Mouse (Mus musculus) retina, postnatal 1 day (tissue): ENCODE data around the gene AA986860.

Experiments used
- DNase-seq: peaks from one replicate; pipeline ENCODE4 v3.0.0-alpha.2; 2012

The AA986860 gene

DNA sequence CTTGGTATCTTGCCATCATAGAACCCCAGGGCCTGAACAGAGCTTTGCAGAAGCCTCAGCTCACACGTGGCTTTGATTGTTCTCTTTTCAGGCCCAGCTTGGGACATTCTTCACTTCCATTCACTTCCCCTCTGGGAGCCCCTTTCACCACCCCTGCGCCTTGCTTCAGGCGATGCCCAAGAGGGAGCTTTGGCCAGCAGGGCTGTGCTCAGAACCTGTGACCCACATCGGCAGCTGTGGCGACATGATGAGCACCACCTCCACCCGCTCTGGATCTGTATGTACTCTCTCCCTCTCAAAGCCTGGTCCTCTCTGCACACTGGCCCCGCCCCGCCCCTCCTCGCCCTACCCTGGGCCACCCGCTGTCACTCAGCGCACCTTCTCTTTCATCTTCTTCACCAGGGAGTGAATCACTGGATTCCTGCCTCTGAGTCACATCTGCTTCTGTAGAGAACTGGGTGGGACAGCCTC lies 5.7 kb downstream of the AA986860 start:
- peak; percentile 17 for DNase-seq

DNA sequence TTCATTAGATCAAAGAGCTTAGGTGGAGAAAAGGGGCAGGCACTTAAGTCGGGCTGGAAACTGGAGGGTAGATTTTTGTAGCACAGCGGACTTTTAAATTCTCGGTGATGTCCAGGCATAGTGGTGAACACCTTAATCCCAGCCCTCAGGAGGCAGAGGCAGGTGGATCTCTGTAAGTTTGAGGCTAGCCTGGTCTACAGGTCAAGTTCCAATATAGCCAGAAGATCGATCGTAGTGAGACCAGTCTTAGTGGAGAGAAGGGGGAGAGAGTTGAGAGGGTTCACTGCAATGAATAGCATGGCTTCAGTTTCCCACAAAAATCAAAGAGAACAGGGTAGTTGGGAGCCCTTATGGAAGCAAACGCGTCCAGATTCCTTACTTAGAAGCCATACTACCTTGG lies 6.1 kb downstream of the AA986860 start:
- no peak for DNase-seq

DNA sequence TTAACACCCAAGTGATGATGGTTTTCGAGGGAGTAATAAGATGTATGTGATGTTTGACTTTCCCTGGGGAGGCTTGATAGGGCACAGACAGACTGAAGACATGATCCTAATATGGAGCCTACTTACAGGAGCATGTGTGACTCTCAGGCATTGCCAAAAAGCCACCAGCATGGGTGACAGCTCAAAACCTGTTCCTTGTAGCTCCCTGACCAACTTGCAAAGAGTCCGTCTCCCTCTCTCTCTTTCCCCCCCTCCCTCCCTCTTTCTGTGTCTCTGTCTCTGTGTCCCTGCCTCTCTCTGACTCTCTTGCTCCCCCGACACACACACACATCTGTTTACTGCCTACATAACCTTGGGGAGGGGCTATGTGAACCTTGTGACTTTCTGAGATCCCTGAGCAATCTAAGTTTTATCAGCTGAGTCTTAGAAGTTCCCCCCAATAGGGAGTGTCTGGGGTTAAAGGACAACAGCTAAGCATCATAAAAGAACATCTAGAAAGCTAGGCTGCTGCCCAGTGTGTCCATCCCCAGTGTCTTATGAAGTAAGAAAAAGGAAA lies 6.9 kb downstream of the AA986860 start:
- DNase-seq, result no peak

DNA sequence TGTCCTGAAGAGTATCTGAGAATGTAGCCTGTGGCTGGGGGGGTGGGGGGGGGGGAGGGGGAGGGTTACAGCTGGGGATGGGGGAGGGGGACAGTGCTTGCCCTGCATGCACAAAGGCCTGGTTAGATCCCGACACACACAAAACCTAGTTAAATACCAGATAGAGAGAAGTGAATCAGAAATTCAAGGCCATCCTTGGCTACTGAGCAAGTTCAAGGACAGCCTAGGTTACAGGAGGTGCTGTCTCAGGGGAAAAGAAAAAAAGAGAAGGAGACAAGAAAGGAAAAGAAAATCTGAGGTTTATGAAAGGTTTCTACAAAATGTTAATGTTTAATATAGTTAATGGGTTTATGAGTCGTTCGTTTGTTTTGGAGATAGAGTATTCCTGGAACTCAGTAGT lies 7.9 kb downstream of the AA986860 start:
- DNase-seq, result no peak

DNA sequence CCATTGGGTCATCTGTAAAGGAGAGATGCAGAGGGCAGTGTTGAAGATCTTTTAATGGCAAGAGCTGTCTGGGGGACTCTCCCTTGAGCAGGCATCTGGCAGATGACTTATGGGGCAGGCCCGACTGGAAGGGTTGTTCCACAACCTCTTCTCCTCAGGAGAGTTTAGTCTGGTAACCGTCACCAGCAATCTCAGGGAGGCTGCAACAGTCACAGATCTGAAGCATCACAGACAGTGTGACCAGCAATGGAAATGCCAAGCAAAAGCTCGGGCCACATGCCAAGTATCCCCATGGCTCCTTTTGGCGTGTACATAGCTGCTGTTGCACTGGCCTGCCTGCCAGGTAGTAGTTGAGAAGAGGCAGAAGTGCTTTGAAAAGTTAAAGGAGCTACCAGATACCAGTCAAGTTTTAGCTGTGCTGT lies 8.5 kb downstream of the AA986860 start:
- no peak for DNase-seq

DNA sequence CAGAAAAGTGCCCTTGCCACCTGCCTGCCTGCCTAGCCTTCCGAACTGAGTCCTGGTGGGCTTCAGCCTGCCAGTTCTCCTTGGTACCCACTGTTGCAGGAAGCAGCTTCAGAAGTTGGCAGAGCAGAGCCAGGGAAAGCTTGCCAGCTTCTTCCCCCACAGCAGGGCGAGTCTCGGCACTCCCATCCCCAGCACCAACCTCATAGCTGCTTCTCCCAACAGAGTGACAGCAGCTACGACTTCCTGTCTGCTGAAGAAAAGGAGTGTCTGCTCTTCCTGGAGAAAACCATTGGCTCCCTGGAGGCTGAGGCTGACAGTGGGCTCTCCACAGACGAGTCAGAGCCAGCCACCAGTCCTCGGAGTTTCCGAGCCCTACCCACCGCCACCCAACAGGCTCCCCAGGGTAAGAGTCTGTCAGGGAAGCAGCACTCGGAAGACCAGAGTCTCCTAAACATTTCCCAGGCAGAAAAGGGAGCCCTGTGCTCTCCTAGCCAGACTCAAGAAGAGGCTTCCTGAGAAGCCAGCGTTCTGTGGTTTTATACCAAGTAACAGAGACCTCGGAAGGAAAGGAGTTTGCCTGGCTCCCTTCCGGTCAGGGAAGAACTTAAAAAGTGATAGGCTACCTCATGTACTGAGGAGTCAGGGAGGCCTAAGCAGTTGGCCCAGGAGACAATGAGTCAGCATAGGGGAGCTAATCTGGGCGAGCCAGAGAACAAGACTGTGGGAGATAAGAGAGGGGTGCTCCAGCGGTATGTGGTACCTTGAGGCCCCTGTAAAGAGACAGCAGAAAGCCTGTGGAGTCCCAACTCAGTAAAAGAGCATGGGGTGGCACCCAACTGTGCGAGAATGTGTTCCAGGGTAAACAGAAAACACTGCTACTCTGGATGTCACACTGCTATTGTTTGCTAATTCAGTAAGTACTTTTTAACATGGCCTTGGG lies 9.3 kb downstream of the AA986860 start:
- DNase-seq, result no peak

DNA sequence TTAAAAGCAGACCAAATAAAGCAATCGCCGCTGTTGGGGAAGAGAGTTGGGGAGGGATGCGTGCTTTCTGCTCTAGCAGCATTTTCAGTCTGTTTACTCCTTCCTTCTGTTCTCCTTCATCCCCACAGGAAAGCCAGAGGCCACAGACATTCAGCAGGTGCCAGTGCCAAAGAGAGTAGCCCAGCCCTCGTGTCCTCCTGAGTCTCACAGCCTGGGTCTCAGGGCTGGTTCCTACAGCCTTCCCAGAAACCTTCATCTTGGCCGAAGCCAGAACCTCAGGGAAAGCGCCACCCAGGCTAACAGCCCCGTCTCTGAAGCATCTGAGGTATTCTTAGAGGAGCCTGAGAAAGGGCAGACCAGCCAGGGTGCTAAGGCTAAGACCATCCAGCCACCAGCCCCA lies 10.4 kb downstream of the AA986860 start:
- DNase-seq, result no peak

DNA sequence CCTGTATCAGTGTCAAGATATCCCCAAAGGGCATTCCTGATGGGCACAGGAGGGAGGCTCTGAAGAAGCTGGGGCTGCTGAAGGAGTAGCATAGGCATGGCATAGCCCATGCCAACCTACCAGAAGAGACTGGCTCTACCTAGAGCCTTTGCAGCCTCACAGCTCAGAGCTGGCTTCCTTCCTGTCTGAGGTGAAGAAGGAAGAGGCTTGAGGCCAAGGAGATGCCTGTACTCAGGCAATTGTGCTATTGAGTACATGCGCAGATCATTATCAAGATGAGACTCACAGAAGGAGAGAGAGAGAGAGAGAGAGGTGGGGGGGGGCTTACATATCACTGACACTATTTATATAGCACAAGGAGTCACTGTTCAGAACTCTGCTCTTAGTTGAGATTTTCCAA lies 12.0 kb downstream of the AA986860 start:
- no peak for DNase-seq

DNA sequence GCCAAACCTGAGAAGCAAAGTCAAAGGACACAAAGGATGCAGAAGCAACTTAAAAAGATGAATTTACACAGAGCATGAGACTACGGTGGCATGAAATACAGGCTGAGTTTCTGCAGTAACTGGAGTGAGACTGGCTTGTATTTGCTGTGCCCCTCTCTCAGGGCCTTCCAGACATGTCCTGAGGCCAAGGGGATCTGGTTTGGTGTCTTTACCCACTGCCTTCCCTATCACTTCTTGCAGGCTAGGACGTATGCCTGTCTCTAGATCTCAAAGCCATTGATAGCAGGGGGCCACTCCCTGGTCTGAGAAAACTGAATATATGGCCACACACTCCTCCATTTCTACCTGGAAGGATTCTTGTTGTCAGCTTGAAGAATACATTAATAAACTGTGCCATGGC lies 12.4 kb downstream of the AA986860 start:
- no peak for DNase-seq

DNA sequence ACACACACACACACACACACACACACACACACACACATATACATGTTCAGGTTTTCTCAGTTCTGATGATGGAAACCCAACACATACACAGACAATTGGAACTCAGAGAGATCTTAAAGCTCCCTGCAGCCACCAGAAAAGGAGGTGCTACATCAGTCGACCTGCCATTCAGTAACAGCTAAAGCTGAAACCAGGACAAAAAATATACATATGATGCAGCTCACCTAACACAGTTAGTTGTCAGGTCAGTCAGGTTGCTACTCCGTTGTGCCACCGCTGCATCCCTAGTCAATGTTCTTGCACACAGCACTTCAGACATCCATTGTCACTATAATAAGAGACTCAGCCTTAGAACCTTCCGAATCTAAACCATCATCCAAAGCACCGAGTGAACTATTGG lies 13.2 kb downstream of the AA986860 start:
- no peak for DNase-seq

DNA sequence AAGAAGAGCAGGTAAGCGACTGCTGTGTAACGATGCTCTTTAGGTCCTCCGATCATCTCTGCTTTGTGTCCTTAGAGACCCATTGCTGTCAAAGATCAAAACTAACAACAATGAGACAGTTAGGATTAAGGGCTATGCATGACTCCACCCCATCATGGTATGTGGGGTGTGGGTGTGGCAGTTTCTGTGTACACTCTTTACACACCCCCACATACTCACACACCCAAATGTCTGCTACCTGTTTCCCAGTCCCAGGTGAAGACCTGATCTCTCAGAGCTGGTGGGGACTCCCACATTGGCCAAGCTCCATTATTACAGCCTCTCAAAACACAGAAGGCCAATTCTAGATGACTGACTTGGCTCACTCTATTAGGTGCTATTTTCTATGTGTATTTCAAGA lies 13.8 kb downstream of the AA986860 start:
- no peak for DNase-seq

DNA sequence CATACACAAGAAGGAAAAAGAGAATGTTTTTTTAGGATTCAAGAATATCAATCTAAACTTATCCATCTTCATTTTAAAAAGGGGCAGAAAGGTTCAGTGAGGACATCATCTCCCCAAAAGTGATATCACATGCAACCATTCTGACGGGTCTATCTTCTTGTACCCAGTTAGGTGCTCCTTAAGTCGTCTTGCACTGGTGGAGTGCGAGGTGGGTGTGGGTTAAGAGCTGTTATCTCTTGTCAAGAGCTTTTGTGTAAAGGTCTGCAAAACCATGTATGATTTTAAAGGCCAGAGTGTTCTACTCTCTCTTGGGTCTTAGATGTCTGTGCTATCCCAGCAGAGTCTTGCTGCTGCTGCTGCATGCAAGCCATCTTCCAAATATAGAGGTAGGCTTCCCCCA lies 15.0 kb downstream of the AA986860 start:
- DNase-seq, result no peak

DNA sequence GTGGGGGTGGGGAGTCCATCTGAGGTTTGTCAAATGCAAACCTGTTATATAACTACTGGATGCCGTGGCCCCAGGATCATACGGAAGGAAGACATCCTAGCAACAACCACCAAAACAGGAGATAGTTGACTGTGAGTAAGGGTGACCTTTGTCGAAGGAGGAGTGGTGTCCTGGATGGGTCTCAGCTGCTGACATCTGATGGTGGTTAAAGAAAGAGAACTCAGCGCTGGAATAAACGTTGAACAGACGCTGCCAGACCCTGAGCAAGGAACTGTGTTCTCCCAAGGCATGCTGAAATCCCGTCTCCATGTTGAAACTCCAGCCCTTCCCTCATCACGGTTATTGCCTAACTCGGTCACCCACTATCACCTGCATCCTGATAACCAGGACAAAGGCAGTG lies 27.9 kb downstream of the AA986860 start:
- no peak for DNase-seq

DNA sequence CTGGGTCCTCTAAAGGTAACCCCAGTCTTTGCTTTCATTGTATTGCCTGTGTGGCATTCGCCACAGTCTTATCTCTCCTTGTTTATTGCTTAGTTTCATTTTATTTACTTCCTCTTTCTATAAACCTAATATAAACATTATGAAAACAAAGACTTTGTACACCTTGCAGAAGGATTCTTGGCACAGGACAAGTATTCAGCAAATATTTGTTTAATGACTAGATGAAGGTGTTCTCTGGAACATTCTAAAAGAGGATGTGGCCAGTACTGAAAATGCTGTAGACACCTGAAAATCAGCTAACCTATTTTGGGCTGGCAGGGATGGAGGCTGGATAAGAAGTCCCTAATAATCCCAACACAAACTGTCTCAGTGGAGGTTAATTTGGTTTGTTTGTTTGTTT lies 29.8 kb downstream of the AA986860 start:
- DNase-seq, result no peak

DNA sequence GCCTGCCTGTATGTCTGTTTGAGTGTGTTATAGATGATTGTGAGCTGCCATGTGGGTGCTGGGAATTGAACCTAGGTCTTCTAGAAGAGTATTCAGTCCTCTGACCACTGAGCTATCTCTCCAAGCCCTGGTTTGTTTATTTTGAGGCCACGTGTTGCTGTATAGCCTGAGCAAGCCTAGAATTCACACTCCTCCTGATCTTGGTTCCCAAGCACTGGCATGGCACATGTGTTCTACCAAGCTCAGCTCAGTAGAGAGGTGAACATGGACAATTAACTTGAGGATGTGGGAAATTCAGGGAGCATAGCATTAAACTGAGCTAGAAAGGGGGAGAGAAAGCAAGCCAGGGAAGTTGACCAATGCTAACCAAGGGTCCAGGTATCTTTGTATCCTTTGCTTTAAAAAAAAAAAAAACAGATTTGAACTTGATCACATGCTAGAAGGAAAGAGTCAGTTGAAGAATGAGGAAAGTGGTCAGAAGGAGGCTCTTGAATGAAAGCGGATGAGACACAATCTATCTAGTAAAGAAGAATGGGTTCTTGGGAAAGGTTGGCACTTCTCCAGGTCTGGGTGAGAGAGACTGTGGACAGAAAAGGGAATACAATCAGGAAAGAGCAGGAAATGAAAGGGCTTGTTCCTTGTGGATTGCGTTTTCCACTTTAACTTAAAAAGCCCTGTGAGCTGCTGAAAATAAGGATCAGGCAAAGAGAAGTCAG lies 30.4 kb downstream of the AA986860 start:
- DNase-seq, result no peak

DNA sequence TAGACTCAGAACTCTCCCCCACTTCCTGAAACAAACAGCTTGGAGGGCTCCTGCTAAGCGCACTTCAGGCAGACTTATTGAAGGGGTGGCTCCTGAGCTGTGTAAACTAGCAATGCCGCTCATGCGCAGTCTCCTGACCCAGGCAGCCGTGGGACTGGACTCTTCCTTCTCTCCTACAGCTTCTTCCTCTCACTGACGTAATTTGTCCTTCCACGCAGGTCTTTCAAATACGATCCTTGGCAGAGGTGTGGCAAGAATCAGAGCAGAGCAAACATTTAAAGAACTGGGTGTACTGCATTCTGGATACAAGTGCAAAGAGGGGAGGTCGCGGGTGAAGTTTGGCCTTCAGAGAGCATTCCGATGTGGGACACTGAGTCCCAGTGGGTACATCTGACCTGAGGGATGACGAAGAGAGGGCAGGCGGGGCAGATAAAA lies 32.3 kb downstream of the AA986860 start:
- DNase-seq, result no peak

DNA sequence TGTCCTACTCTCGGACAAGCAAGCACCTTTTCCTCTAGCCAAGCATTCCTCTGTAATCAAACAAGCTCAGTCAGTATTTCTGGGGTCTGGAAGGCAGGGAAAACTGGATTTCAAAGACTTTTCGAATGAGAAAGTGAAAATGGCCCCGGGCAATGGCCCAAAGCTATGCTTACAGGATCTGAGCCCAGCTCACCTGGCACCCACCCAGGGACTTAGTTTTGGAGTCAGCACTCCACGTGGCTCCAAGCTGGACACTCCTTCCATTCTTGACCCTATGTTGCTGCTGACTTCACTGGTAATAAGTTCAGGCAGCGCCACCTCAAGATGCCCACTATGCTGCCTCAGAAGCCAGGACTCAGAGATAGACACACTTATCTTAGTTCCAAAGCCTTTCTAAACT lies 35.3 kb downstream of the AA986860 start:
- no peak for DNase-seq

DNA sequence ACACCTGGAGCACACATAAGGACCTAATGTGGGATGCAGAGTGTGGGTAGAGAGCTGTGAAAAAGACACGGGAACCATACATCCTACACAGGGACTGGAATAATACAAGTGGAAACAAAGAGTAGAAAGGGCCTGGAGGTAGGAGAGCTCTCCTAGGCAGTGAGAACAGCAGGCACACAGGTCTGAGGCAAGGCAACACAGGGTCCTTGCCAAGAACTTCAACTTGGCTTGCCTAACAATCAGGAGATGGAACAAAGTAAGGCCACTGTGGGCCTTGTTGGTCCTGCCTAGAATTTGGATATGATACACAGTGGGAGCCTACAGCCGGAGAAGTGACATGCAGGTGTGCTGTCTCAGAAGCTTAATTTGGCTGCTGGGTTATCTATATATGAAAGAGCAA lies 38.1 kb downstream of the AA986860 start:
- no peak for DNase-seq

DNA sequence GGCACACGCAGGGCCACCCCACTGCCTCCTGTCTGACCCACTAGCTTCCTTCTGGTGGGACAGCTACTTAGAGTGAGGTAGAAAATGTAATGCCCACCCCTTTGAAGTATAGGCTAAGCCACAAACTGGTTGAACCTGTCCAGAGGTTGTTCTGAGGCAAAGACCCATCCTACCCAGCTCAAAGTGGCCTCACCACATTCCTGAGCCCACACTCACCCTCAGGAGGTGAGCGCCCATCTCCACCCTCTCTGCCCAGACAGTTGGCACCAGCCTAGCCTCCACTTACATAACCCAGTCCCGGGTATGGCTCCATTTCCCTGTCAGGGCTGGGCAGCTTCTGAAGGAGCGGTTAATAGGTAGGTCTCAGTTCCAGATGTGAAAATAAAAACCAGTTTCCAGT lies 38.7 kb downstream of the AA986860 start:
- DNase-seq, result no peak

DNA sequence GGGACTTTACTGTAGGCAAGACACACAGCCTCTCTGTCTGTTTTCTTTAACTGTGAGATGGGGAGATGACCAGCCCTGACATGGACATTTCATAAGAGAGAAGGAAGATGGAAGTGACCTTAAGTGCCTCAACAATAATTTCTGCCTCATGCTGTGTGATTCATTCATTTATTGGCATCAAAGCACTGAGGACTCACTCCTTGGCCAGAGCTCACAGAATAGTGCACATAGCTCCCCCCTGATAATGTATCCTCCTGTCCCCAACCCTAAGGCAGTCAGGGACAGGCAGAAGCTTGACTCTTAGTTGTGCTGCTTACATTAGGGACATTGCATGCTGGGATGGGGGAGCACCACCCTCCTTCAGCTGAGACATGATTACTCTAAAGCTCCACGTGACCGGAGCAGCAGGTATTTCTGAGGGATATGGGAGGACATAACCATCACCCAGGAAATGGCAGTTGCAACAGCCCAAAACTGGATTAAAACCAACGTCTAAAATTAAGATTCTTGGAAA lies 39.3 kb downstream of the AA986860 start:
- no peak for DNase-seq

DNA sequence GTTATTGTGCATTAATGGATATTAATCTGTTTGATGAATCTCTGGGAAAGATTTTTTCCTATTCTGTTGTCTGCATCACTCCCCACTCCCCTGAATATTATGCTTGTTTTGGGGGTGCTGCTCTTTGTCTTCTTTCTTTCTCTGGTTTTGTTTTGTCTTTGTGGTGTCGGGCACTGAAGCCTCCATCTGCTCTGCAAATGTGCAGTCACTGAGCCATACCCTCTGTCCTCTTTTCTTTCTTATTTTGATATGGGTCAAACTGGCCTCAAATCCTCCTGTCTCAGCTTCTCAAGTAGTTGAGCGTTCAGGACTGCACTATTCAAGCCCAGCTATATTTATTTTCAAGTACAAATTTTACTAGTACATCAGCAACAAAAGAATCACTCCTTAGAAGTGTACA lies 43.5 kb downstream of the AA986860 start:
- DNase-seq, result no peak

DNA sequence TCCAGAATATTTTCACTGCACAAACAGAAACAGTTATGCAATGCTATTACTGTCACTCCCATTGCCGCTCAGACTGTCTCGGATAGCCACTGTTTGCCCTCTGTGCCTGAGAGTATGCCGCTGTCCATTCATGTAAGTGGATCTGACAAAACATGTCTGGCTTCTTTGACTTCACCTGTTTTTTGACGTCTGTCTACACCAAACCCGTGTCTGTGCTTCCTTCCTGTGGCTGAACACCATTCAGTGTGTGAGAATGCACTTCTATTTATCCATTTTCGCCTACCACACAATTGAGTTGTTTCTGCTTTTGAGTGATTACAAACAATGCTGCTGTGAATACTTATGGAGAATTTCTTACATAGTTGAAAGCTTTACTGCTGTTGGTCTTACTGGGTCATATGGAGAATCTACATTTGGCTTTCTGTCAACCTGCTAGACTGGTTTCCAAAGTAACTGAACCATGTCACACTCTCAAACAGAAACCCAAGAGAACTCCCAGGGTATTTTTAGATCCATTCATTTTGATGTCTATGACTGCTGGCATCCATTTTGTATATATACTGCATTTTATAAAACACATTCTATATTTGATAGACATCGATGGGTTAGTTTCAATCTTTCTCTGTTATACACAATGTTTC lies 44.0 kb downstream of the AA986860 start:
- no peak for DNase-seq

DNA sequence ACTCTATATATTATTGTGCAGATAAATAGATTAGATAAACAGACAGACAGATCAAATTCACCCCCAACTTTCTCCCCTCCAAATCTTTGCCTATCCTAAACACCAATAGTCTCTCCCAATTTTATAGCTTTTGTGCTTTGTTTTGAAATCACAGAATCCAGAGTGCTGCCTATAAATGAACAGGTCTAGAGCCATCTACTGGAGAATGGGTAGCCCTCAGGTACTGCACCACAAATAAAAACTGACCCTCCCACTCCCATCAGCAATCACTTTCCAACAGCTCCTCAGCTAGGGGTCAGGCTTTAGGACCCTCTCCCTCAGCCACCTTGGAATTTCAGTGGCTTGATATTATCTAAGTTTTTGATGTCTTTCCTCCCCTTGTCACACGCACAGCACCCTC lies 44.9 kb downstream of the AA986860 start:
- no peak for DNase-seq
